Mouse (Mus musculus) urinary bladder, postnatal 36 days (tissue): ENCODE measurements around the gene Olig2.
"Not testable (repeated sequence)": the region's sequence is repeated elsewhere in the genome, so short reads cannot be mapped to it uniquely, and the experiment has no call there.

Experiments used
- DNase-seq, 2 experiments: peaks; one replicate each; pipeline ENCODE4 v3.0.0; 2022; ENCODE audit warnings: low spot score in 2 of 2, mixed read lengths in 1 of 2

Olig2 gene

DNA sequence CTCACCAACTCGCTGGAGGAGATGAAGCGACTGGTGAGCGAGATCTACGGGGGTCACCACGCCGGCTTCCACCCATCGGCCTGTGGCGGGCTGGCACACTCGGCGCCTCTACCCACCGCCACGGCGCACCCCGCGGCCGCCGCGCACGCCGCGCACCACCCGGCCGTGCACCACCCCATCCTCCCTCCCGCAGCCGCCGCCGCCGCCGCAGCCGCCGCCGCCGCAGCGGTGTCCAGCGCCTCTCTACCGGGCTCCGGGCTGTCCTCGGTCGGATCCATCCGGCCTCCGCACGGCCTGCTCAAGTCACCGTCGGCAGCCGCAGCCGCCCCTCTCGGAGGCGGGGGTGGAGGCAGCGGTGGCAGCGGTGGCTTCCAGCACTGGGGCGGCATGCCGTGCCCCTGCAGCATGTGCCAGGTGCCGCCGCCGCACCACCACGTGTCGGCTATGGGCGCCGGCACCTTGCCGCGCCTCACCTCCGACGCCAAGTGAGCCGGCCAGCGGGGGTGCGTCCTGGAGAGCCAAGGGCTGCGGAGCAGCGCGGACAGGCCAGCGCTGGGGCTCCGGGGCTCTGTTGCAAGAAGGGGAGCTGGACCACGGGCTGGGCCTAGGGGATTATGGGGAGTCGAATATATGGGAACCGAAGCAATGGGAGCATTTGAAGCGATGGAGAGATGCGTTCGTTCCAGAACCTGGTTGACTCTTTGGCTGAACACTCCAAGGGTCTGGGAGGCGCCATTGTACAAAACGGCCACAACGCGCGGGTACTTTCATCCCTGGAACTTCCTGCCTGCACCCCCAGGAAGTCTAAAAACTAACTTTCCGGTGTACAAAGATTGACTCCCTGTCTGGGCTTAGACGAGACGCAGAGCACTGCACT, 1.9 kb downstream of the Olig2 start:
- DNase-seq, result no peak

DNA sequence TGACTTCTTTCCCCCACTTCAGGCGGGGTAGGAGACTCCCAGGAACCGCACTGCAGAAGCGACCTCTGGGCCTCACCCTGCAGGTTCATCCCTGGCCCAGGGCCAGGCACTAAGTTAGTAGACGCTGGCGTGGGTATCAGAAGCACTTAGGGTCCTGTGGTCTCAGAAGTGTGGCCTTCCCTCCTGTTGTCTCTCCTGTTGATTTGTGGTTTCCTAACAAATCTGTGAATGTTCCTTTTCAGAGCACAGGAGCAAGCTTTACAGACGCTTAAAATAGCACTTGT, 2.4 kb downstream of the Olig2 start:
- DNase-seq, result no peak

DNA sequence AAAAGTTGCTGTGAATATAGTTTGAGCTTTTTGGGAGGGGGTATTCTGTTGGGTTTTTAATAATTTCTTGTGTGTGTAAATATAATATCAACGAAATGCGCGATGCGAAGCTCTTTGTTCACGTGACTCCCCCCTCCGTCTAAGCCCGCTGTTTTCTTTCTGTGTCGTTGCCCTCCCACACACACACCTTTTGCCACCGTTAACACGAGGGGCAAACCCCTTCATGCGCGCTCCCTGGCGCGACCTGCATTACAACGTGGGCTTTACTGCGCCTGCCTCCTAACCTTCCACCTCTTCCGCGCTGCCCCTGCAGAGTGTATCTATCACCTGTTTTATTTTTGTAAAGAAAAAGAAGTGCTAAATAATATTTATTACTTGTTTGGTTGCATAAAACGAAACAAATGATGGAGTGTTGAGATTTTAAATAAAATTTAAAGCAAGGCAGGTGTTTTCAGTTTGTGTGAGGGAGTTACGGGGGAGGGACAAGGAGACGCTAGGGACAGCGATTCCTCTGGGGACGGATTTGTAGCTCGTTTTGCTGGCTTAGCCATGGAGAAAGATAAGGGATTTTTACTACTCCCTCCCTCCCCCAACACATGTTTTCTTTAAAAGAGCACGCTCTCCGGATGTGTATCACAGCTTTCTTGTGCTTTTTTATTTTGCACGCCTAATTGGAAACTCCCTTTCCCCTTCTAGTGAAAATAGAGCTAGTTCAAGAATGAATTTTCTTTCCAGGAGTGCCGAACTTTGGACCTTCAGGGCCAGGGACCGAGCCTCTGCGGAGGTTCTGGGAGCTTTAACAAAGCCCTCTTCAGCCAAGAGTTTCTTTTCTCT, 3.2 kb downstream of the Olig2 start:
- DNase-seq, result no peak

DNA sequence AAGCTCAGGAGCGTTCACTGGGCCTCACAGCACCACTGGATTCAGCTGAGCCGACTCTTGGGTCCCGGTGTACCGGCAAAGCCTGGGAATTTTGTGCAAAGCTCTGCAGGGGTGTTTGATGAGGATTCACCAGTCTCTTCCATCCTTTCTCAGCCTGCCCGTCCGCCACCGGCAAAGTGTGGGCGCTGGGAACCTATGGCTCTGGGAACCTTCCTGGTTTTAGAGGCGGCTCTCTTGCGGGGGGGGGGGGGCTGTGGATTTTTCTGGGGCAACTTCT, 3.8 kb downstream of the Olig2 start:
- no peak for DNase-seq

DNA sequence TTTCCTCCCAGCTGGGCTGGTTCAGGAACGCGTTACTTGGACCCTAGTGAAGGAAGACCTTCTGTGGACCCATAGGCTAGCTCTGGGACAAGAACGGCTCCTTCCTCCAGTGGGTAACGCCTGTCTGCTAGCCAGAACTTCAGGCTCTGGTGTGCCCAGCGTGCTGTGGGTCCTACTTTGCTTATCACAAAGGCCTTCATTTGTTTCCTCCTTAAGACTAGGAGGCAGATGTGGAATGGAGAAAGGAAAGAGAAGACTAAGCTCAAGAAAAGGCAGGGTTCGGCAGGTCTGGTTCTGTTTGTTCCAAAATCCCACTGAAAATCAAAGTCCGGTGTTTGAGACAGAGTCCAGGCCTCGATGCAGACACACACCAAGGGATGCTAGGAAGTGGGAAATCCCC, 4.4 kb downstream of the Olig2 start:
- no peak for DNase-seq

DNA sequence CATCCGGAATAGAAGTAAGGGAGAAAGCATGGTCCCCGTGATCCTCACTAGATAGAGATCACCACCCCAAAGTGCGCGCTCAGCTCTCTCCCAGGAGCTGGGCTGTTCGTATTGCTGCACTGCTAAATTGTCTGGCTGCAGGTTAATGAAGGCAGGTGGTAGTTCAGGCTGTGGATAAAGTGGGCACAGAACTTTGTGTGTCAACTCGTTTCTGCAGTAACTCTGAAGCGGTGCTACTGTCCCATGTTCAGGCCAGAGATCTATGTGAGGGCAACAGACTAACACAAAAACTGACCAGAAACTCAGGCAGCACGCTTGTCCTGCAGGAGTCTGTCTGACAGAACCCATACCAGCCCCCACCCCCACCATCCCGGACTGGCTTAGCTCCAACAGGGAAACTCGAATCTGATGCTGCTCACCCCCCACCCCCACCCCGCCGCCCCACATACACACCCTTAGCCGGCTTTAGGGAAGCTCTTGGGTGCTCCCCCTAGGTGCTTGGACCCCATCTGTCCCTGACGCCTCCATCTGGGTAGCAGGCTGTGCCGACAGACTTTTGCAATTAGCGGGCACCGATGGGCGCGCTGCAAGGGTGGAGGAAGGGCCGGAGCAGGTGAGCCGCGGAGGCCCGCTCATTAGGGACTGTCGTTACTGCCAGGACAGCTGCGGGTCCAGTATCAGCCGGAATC, 6.7 kb downstream of the Olig2 start:
- DNase-seq, result no peak

DNA sequence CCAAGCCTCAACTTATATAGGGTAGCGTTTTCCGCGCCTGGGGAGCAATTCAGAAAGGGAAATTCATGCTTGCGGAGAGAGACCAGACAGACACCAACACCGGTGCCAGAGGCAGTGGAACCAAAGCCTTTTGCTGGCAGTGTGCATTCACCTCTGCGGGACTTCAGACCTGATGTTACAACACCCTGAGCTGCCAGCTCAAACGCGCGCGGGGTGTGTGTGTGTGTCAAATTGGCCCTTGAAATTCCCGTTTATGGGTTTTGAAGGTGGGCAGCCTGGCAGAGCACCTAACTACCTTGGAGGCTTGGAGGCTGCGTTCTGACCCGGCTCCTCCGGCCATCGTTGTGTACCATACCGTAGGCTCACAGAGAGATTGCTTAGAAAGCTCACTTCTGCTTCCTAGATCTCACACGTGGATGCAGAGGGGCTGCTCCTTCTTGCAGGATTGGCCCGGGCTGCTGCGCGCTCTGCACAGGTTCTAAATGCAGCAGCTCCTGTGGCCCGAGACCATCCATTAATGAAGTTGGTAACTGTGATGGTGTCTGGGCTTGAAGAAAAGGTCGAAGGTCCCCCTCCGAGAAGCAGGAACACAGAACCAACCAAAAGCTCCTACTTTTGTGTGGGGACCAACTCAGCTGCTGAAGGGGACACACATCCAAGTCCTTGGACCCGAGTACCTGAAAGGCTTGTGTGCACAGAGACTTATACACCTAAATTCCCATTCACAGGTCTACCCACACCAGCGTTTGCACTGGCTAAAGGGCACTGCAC, 7.4 kb downstream of the Olig2 start:
- no peak for DNase-seq

DNA sequence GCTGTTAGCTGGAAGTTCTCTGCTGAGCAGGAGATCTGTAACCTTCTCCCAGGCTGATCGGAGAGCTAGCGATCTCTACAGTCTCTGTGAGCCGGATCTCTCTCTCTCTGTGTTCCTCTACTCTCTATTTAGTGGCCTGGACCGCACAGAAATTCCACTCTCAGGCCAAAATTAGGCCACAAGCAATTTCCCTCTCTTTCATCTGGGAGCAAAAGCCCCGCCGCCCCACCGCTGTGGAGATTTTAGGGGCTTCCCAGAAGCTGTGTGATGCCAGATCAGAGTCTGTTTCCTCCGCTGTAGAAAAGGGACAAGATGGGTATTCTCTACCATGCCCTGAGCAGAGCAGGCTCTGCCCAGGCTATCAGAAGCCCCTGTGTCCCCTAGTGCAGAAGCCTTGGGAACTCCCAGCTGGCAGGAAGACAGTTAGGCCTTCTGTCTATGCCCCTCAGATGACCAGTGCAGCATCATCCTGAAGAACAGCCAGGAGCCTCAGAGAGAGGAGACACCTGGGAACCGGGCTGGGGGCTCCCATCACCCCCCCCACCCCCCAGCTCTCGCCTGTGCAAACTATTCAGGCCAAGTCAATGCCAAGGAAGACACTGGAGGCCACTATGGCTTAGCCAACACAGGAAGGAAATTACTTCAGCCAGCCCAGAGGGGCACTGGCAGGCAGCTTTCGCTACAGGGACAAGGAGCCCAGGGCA, 8.1 kb downstream of the Olig2 start:
- no peak for DNase-seq

DNA sequence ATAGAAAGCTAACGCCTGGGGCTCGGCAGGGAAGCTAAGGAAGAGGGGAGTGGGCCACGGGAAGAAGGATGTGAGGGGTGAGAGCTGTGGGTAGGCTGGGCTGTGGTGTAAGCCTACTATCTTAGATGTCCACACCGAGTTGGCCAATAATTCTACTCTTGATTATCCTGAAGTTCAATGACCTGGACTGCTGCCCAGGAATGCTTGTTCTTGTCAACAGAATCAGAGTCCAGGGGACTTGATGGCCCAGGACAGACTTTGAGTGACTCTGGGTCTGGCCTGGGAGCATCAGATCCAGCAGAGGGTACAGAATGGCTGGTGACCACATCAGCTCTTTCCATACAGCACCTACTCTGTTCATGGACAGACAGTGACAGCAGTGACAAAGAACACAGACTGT, 13.8 kb downstream of the Olig2 start:
- no peak for DNase-seq

DNA sequence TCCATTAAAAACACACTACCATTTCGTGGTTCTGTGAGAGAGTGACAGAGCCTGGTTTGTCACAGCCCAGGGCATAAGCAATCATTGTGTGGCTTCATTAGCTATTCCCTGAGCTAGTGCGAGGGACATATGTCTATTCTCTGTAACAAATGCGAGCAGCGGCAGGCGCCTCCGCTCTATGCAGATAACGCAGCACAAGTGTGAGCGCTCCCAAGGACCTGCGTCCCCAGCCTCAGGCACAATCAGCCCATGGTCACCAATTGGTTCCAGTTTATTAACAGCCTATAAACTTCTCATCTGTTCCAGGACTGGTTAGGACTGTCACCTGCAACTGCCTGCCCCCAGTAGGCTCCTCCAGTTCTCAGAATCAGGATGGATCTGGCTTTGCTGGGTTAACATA, 21.0 kb downstream of the Olig2 start:
- no peak for DNase-seq

DNA sequence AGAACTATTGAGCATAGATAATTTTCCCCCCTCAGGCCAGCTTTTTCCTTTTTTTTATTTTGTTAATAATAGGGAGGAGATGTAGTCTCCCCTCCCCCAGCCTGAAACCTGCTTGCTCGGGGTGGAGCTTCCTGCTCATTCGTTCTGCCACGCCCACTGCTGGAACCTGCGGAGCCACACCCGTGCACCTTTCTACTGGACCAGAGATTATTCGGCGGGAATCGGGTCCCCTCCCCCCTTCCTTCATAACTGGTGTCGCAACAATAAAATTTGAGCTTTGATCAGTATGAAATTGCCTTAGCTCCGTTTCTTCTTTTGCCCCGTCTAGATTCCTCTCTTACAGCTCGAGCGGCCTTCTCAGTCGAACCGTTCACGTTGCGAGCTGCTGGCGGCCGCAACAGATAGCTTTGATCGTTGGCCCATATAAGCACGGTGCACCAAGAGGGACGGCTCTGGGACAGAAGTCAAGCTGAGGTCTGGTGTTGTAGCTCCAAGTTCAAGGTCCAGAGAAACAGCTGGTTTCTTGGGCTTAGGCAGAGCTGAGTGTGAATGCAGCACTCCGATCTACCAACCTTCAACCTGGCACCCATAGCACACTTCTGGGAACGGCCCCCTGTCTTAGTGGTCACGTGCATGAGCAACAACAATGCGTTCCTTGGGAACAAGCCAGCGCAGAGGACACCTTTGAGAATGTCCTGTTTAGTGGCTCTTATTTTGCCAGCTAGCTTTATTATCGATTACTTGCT, 30.3 kb downstream of the Olig2 start:
- DNase-seq, result not testable (repeated sequence)

DNA sequence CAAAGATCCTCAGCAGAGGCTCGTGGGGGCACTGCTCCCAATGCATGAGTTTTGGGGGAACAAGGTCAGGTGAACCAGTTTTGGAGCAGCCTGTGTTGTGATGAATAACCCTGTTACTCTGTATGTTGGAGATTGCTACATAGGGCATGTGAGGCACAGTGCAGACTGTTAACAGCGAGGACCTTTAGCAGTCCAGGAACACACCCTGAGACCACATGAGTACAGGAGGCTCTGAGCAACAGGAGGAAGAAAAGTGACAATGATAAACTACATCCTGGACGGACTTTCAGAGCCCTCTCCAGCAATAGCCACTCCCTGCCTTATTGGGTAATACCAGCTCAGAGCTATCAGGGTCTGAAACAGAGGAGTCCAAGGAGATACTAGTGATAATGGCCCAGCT, 33.7 kb downstream of the Olig2 start:
- no peak for DNase-seq

DNA sequence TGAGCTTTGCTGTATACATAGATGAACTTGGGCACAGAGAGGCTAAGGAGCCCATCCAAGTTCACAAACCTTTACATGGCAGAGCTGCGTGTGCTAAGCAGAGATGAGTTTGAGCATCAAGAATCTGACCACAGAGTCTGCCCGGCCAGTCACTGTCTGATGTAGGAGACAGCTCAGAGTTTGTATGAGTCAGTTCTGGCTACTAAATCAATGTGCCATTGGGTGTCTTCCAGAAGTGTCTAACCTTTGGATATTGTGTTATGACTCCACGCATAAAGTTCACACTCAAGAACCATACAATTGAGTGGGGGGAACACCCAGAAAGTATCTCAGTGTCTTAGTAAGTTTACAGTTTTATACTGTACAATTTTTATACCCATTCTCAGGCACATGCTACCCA, 35.6 kb downstream of the Olig2 start:
- DNase-seq, result no peak

DNA sequence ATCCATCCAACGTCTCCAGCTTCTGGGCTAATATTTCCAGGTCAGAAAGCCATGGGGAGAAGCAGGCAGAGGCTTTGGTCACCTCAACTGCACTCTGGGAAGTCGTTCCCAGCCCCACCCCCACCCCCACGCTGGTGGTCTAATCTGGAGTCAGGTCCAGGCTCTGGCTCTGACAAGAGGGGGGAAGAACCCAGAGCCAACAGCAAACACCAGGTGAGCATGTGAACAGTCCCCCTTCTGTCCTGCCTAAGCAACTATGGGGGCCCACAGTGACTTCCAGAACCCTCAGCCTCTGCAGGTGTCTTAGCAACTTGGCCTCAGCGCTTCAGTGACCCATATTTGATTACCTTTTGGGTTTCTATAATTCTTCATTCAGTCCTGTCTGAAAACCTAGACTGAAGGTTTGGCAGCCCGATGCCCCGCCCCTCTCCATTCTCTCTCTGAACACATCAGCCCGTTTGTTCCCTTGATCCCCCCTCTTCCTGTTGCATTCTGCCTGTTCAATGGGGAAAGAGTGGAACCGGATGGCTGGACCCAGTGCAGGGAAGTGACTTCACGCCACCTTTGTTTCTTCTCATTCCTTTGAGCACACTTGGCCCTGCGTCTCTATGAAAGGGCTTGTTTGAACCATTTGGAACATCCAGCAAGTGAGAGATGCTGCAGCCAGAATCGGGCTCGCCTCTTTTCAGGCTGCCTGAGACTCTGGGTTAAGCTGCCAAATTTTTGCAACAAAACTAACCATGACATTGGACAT, 37.4 kb downstream of the Olig2 start:
- no peak for DNase-seq

DNA sequence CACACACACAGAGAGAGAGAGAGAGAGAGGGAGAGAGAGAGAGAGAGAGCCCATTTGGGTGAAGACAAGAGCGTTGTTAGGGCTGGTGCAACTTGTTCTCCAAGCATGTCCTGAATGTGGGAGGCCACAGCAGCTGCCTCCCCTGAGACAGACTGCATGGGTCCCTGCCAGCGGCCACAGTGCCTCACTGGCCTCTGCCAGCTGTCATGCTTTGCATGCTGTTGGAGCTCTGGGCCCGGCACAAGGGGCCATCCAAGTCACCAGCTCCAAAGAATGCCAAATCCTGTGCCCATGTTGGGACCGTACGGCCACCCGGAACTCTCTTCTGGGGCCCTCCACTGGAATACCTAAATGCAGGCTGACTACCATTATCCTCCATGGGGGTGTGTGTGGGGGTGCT, 40.7 kb downstream of the Olig2 start:
- DNase-seq, result peak in 1 of 2 experiments; percentile 24

DNA sequence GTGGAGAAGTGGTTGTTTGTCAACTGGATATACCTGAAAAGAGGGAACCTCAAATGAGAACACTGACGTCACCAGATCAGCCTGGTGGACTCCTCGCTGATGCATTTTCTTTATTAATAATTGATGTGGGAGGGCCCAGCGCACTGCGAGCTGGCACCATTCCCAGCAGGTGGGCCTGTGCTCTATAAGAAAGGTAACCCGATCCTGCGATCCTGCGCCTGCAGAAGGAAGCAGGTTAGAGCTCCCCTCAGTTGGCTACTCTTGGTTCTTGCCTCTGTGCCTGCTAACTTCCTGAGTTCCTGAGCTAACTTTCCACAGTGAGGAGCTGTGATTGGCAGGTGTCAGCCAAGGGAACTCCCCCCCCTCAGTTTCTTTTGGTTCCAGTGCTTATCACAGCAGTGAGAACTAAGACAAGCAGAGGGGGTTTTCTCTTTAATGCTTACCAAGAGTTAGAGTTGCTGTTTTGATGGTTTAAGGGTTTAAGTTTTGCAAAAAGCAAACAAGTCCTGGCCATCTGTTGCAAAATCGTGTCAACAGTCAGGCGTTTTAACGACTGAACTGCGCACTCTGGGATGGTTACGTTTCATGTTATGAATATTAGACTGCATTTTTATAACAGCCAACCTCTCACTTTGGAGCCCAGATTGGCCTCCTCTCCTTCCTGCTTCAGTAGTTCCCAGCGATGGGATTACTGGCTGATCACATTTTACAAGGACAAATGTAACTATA, 43.6 kb downstream of the Olig2 start:
- DNase-seq, result no peak

DNA sequence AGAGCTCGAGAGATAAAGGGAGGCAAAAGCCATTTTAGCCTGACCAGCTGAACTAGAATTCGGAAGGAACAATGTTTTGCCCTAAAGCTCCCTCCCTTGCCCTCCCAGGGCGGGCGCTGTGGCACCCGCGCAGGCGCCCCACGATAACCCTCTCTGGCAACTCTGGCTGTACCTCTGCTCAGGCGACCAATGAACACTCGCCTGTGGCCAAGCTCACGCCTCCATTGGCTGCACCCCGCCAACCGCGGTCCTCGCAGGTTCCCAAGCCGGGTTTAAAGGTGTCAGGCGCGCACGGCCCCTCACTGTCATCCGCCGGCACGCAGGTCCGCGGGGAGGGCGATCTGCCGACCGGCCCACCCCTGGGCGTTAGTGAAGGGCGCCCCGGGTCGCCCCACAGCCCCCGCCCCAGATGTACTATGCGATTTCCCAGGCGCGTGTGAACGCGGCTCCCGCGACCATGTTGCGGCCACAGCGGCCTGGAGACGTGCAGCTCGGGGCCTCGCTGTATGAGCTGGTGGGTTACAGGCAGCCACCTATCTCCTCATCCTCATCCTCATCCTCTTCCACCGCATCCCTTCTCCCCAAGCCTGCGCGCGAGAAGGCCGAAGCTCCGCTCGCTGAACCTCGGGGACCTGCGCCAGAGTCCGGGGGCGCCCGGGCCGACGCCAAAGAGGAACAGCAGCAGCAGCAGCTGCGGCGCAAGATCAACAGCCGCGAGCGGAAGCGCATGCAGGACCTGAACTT, 44.4 kb downstream of the Olig2 start, which contains the start of gene Olig1:
Gene Olig1 (plus strand): TSS at position 305 of the 744 bp plus-strand sequence.
- DNase-seq, result peak; percentile 3 to 56

DNA sequence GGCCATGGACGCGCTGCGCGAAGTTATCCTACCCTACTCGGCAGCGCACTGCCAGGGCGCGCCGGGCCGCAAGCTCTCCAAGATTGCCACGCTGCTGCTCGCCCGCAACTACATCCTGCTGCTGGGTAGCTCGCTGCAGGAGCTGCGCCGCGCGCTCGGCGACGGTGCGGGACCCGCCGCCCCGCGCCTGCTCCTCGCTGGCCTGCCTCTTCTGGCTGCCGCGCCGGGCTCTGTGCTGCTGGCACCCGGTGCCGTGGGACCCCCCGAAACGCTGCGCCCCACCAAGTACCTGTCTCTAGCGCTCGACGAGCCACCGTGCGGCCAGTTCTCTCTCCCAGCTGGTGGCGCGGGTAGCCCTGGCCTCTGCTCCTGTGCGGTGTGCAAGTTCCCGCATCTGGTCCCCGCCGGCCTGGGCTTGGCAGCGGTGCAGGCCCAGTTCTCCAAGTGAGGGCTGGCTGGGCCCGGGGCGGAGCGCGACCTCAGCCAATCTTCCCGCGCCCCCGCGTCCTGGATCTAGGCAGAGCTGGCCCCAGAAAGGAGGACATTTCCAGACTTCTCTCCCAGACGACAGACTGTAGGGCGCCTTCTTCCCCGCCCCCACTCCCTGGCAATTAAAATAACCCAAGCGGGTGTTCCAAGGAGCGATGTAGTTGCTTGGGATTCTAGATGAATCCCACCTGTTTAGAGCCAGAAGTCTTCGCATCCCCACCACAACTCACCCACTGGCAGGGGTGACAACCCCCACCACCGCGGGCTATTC, 45.1 kb downstream of the Olig2 start:
- DNase-seq, result no peak
